Comparison of ENCODE assay signal across 8 mouse cellular contexts in the genomic region with DNA sequence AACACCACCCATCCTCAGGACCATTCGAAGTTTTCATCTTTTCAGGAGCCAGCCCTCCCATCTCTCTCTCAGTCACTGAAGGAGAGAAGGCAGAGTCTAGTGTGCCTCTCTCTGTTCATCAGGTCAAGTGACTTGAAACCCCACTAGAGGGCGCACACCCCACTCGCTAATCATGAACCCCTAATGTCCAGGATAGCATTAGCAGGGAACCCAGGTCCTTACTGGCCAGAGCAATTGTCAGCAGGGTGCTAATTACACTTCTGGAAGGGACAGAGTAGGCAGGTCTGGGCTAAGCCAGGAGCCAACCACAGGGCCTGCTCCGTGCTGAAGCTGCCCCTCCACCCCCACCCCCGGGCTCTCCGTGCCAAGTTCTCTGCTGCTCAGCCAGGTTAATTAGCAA.
DNase-seq lines count a peak whose midpoint lies in the region; ATAC-seq and TF ChIP-seq lines count a peak whose summit lies in the region.

No protein-coding gene starts in this region.

- peak; percentile 65 for DNase-seq in liver
- DNase-seq in cerebellum, postnatal 25 days = peak; percentile 83 to 89
- DNase-seq in frontal cortex, postnatal 14 days (ENCODE audit: low spot score in 2 of 2) = peak; percentile 46 to 67
- DNase-seq in midbrain, postnatal 0 days (ENCODE audit: low spot score) = peak; percentile 92

- H3K9me3 ChIP-seq in liver, embryonic 12.5 days (replicated peaks) = no peaks in the 10 kb centered on the region
- H3K9me3 ChIP-seq in intestine, postnatal 0 days (ENCODE audit: control insufficient read depth) = no peaks in the 10 kb centered on the region
- H3K9me3 ChIP-seq in limb, embryonic 12.5 days = no peaks in the 10 kb centered on the region
- no peaks in the 10 kb centered on the region for H3K9me3 ChIP-seq in midbrain, postnatal 0 days (ENCODE audit: low read length)
- H3K9me3 ChIP-seq in stomach, embryonic 16.5 days (replicated peaks; ENCODE audit: control insufficient read depth, low read length) = no peaks in the 10 kb centered on the region

- ATAC-seq in liver, embryonic 12.5 days = no peak
- no peak for ATAC-seq in intestine, postnatal 0 days
- ATAC-seq in limb, embryonic 12.5 days (ENCODE audit: insufficient number of reproducible peaks, insufficient read depth, low FRiP score, low TSS enrichment, low read depth) = 0 out of 2 replicates have a peak, but pooled peaks have one; percentile 10
- ATAC-seq in midbrain, postnatal 0 days (ENCODE audit: low FRiP score) = peak; percentile 79
- ATAC-seq in stomach, embryonic 16.5 days (ENCODE audit: insufficient read depth, low FRiP score) = peak; percentile 61; the same call in 1 of the 2 replicates

- H3K4me3 ChIP-seq in liver, embryonic 12.5 days = no peak overlapping the region
- no peak overlapping the region for H3K4me3 ChIP-seq in intestine, postnatal 0 days (ENCODE audit: low read depth, low read length)
- H3K4me3 ChIP-seq in limb, embryonic 12.5 days (replicated peaks) = 0 out of 2 replicates have a peak overlapping the region, but pooled peaks have one; percentile 9
- H3K4me3 ChIP-seq in midbrain, postnatal 0 days (ENCODE audit: low read depth, low read length) = no peak overlapping the region
- H3K4me3 ChIP-seq in stomach, embryonic 16.5 days (replicated peaks; ENCODE audit: low read length) = no peak overlapping the region

- H3K9ac ChIP-seq in liver, embryonic 12.5 days = no peak overlapping the region
- H3K9ac ChIP-seq in intestine, postnatal 0 days (ENCODE audit: low read depth, low read length) = no peak overlapping the region
- peak overlapping the region; percentile 31; the same call in 1 of the 2 replicates for H3K9ac ChIP-seq in limb, embryonic 12.5 days (replicated peaks)
- H3K9ac ChIP-seq in midbrain, postnatal 0 days (replicated peaks; ENCODE audit: low read length, poor library complexity, severe bottlenecking) = no peak overlapping the region
- no peak overlapping the region for H3K9ac ChIP-seq in stomach, embryonic 16.5 days (ENCODE audit: low read length)

- TF ChIP-seq CTCF in intestine, postnatal 0 days (IDR thresholded peaks at IDR 0.05; ENCODE audit: low read depth) = peak; percentile 88
- peak; percentile 89 for TF ChIP-seq CTCF in midbrain, postnatal 0 days (IDR thresholded peaks at IDR 0.05)

- H3K27me3 ChIP-seq in liver, embryonic 12.5 days (replicated peaks) = no peaks in the 10 kb centered on the region
- H3K27me3 ChIP-seq in intestine, postnatal 0 days (replicated peaks; ENCODE audit: control insufficient read depth, insufficient read depth, low read length) = no peaks in the 10 kb centered on the region
- peaks cover 10% of the 10 kb centered on the region; the same call in 1 of the 2 replicates for H3K27me3 ChIP-seq in limb, embryonic 12.5 days
- H3K27me3 ChIP-seq in midbrain, postnatal 0 days (ENCODE audit: insufficient read depth, low read length) = no peaks in the 10 kb centered on the region
- H3K27me3 ChIP-seq in stomach, embryonic 16.5 days (ENCODE audit: control insufficient read depth, insufficient read depth, low read length) = no peaks in the 10 kb centered on the region

- H3K4me2 ChIP-seq in liver, embryonic 12.5 days = no peak overlapping the region
- no peak overlapping the region for H3K4me2 ChIP-seq in intestine, postnatal 0 days (replicated peaks; ENCODE audit: low read depth)
- peak overlapping the region; percentile 54 for H3K4me2 ChIP-seq in limb, embryonic 12.5 days
- no peak overlapping the region for H3K4me2 ChIP-seq in midbrain, postnatal 0 days (ENCODE audit: low read depth, low read length, poor library complexity, severe bottlenecking)
- H3K4me2 ChIP-seq in stomach, embryonic 16.5 days (ENCODE audit: low read depth, low read length) = no peak overlapping the region

- WGBS in liver, embryonic 12.5 days (ENCODE audit: insufficient replicate concordance) = 13% methylated on average over 6 of the region's 6 CpGs
- 21% methylated on average over 6 of the region's 6 CpGs for WGBS in intestine, postnatal 0 days
- whole genome bisulfite sequencing in limb, embryonic 12.5 days = 8% methylated on average over 6 of the region's 6 CpGs
- WGBS in midbrain, postnatal 0 days = 4% methylated on average over 6 of the region's 6 CpGs
- 5% methylated on average over 6 of the region's 6 CpGs for WGBS in stomach, embryonic 16.5 days

- no peaks in the 10 kb centered on the region for H3K4me1 ChIP-seq in liver, embryonic 12.5 days
- H3K4me1 ChIP-seq in intestine, postnatal 0 days (replicated peaks; ENCODE audit: control insufficient read depth, insufficient read depth, low read length) = no peaks in the 10 kb centered on the region
- H3K4me1 ChIP-seq in limb, embryonic 12.5 days (replicated peaks) = peaks cover 17% of the 10 kb centered on the region
- H3K4me1 ChIP-seq in midbrain, postnatal 0 days (ENCODE audit: insufficient read depth, low read length) = no peaks in the 10 kb centered on the region
- no peaks in the 10 kb centered on the region for H3K4me1 ChIP-seq in stomach, embryonic 16.5 days (ENCODE audit: control insufficient read depth, insufficient read depth, low read length)

- no peaks in the 10 kb centered on the region for H3K36me3 ChIP-seq in liver, embryonic 12.5 days
- H3K36me3 ChIP-seq in intestine, postnatal 0 days (ENCODE audit: control insufficient read depth, insufficient read depth) = no peaks in the 10 kb centered on the region
- no peaks in the 10 kb centered on the region for H3K36me3 ChIP-seq in limb, embryonic 12.5 days
- H3K36me3 ChIP-seq in midbrain, postnatal 0 days (ENCODE audit: insufficient read depth, low read length) = no peaks in the 10 kb centered on the region
- no peaks in the 10 kb centered on the region for H3K36me3 ChIP-seq in stomach, embryonic 16.5 days (ENCODE audit: control insufficient read depth, insufficient read depth, low read length)

- no peak overlapping the region for H3K27ac ChIP-seq in liver, embryonic 12.5 days
- no peak overlapping the region for H3K27ac ChIP-seq in intestine, postnatal 0 days (ENCODE audit: low read depth, low read length)
- H3K27ac ChIP-seq in limb, embryonic 12.5 days = no peak overlapping the region
- H3K27ac ChIP-seq in midbrain, postnatal 0 days (ENCODE audit: low read depth, low read length) = no peak overlapping the region
- no peak overlapping the region for H3K27ac ChIP-seq in stomach, embryonic 16.5 days (ENCODE audit: low read length)

Comparison
In these comparisons a context has a peak if more than half of its experiments do, and no peak if none do; other contexts are left out.
1. ATAC-seq: peak in limb, embryonic 12.5 days (single experiment), midbrain, postnatal 0 days (single experiment) and stomach, embryonic 16.5 days (single experiment); none in liver, embryonic 12.5 days (single experiment) and intestine, postnatal 0 days (single experiment).
2. Peak in every context shown above with its lines, with median percentiles within 50 percentile points of each other: DNase-seq.